Mouse (Mus musculus): ENCODE measurements at regions not wholly inside any gene's neighbourhood (a gene's known extent, or its start where the extent isn't known, plus 50 kb on each side); places are given as distances from the start of the nearest gene placed in this dataset.

DNA sequence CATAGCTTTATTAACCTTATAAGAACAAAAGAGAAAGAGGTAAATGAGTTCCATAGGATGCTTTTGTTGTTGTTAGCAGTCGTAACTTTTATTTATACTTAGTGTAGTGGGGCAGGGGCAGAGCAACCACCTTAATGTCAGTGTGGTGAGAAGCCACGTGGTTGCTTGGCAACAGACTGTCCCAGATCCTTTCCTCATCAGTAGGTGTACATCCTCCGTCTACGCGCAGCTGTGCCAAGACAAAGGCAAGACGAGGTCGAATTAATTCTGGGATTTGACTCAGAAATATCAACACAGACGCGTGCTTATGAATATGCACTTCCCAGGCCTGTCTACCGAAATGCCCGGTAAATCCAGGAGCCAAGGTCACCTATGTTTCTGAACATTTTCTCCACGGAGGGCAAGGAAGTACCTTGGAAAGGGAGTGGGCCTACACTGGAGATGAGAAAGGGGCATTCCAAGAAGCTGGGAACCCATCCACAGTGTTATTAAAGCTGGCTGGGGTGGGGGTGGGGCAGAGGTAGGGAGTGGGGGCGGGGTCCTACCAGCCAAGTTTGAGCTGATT, 58.4 kb upstream of the Iqsec3 start:
- TF ChIP-seq CTCF (conservative IDR thresholded peaks at IDR 0.05; ENCODE audit: low read length): no peak
- no peak for TF ChIP-seq POU5F1 (IDR thresholded peaks at IDR 0.05; ENCODE audit: borderline replicate concordance, low read length)
- no peak for TF ChIP-seq NANOG (IDR thresholded peaks at IDR 0.05; ENCODE audit: borderline replicate concordance, low read length)
